9 mouse cellular contexts compared by ENCODE assay signal in genomic region chr10:60779628-60780027, GRCm38 (mm10). TPM values are rescaled to one million over a fixed set of nuclear protein-coding genes. Genes with fewer than 3 reads are reported as not detected.
DNase-seq lines count a peak whose midpoint lies in the region; ATAC-seq lines count a peak whose summit lies in the region.
"Had no signal": no experiment of that assay in that cellular context is flagged by ENCODE, and none has a peak within 500 bp of the region (broad histone marks: within the 10 kb centered on the region; RNA-seq: fewer than 3 reads in every experiment).

No protein-coding gene starts in this region.

- H3K4me3 ChIP-seq in intestine, embryonic 16.5 days (ENCODE audit: low read length): no peak overlapping the region
- H3K4me3 ChIP-seq in midbrain, embryonic 14.5 days (replicated peaks; ENCODE audit: low read depth, low read length): no peak overlapping the region

- intact Hi-C loops in left cerebral cortex, postnatal 4 days (cut with DNase I): loop anchor here (5.0 kb wide), 1 partner anchor 273 kb away; no protein-coding TSS in a partner anchor

- 9% methylated on average over 9 of the region's 9 CpGs for WGBS in intestine, embryonic 16.5 days
- 8% methylated on average over 9 of the region's 9 CpGs for WGBS in midbrain, embryonic 14.5 days

- ATAC-seq in granulocyte monocyte progenitor cell, adult 5-6 weeks (replicated peaks; ENCODE audit: poor library complexity, severe bottlenecking): peak; percentile 69
- ATAC-seq in intestine, embryonic 16.5 days: peak; percentile 60
- ATAC-seq in midbrain, embryonic 14.5 days (ENCODE audit: low FRiP score, low TSS enrichment): peak; percentile 44; the same call in 1 of the 2 replicates

- H3K27me3 ChIP-seq in intestine, embryonic 16.5 days (replicated peaks; ENCODE audit: control insufficient read depth, insufficient read depth, low read length): no peaks in the 10 kb centered on the region
- peaks cover 4% of the 10 kb centered on the region; the same call in 1 of the 2 replicates for H3K27me3 ChIP-seq in midbrain, embryonic 14.5 days (ENCODE audit: control insufficient read depth, insufficient read depth, low read length)

- H3K36me3 ChIP-seq in intestine, embryonic 16.5 days (ENCODE audit: control insufficient read depth, insufficient read depth, low read length): no peaks in the 10 kb centered on the region
- no peaks in the 10 kb centered on the region for H3K36me3 ChIP-seq in midbrain, embryonic 14.5 days (ENCODE audit: control insufficient read depth, insufficient read depth, low read length)
- H3K36me3 ChIP-seq: G1E had no signal

- H3K4me2 ChIP-seq in intestine, embryonic 16.5 days (ENCODE audit: low read depth, low read length): peak overlapping the region; percentile 27; the same call in 1 of the 2 replicates
- H3K4me2 ChIP-seq in midbrain, embryonic 14.5 days (ENCODE audit: low read length): peak overlapping the region; percentile 13

- H3K27ac ChIP-seq in intestine, embryonic 16.5 days (ENCODE audit: low read length): no peak overlapping the region
- H3K27ac ChIP-seq in midbrain, embryonic 14.5 days (replicated peaks; ENCODE audit: low read depth, low read length): no peak overlapping the region

- no peak overlapping the region for H3K9ac ChIP-seq in intestine, embryonic 16.5 days (ENCODE audit: low read depth, low read length)
- no peak overlapping the region for H3K9ac ChIP-seq in midbrain, embryonic 14.5 days (replicated peaks; ENCODE audit: low read length)

- peak; percentile 62 for DNase-seq in ovary, postnatal 10 days (ENCODE audit: low spot score)
- no peak for DNase-seq in ovary, adult 18-20 months (ENCODE audit: low spot score)
- DNase-seq in embryo, embryonic 9.5 days (ENCODE audit: extremely low spot score): peak; percentile 85
- DNase-seq in left cerebral cortex, postnatal 4 days: peak; percentile 83
- DNase-seq in midbrain, embryonic 14.5 days: peak; percentile 92
- DNase-seq in spleen, postnatal 10 days (ENCODE audit: low spot score in 2 of 2): peak; percentile 59 to 75

- no peaks in the 10 kb centered on the region for H3K9me3 ChIP-seq in intestine, embryonic 16.5 days (ENCODE audit: control insufficient read depth, low read length)
- H3K9me3 ChIP-seq in midbrain, embryonic 14.5 days (ENCODE audit: control insufficient read depth, low read length): no peaks in the 10 kb centered on the region

- no peaks in the 10 kb centered on the region; the same call in 1 of the 2 replicates for H3K4me1 ChIP-seq in intestine, embryonic 16.5 days (ENCODE audit: control insufficient read depth, insufficient read depth, low read length)
- 0 out of 2 replicates have a peak, but pooled peaks cover 2% of the 10 kb centered on the region for H3K4me1 ChIP-seq in midbrain, embryonic 14.5 days (ENCODE audit: control insufficient read depth, insufficient read depth, low read length)

RNA-seq across cellular contexts. Expression of gene Slc29a3, which starts 27.0 kb away (rescaled TPM):
- 42.0 and 51.0 TPM in 2 replicates for total RNA-seq in granulocyte monocyte progenitor cell, adult 5-6 weeks (2014; fragmentation: Nextera tagmentation)
- total RNA-seq in granulocyte monocyte progenitor cell, adult 5-6 weeks (2017): 12.5 and 15.2 TPM in 2 replicates
- polyA plus RNA-seq in intestine, embryonic 16.5 days (2015; fragmentation: Nextera tagmentation; extraction: Ambion mirVana): 7.6 and 8.2 TPM in 2 replicates
- total RNA-seq in left cerebral cortex, postnatal 4 days (2021): 10 to 100 TPM; 16.3 to 19.6 TPM
- polyA plus RNA-seq in midbrain, embryonic 14.5 days (2014; fragmentation: Nextera tagmentation; extraction: Ambion mirVana): 4.8 and 8.5 TPM in 2 replicates

RNA-seq across cellular contexts. Expression of gene Unc5b, which starts 51.8 kb away (rescaled TPM):
- total RNA-seq in granulocyte monocyte progenitor cell, adult 5-6 weeks (2014; fragmentation: Nextera tagmentation): not detected in 2 replicates
- total RNA-seq in granulocyte monocyte progenitor cell, adult 5-6 weeks (2017): not detected in 2 replicates
- polyA plus RNA-seq in intestine, embryonic 16.5 days (2015; fragmentation: Nextera tagmentation; extraction: Ambion mirVana): 4.3 and 4.6 TPM in 2 replicates
- 1 to 10 TPM; 7.2 to 9.1 TPM for total RNA-seq in left cerebral cortex, postnatal 4 days (2021)
- polyA plus RNA-seq in midbrain, embryonic 14.5 days (2014; fragmentation: Nextera tagmentation; extraction: Ambion mirVana): 2.4 and 2.8 TPM in 2 replicates
- polyA plus RNA-seq: G1E had no signal

Comparison
In these comparisons a context has a peak if more than half of its experiments do, and no peak if none do; other contexts are left out.
1. RNA of gene Unc5b, which starts 51.8 kb away (total RNA-seq): 7.2 to 9.1 TPM in left cerebral cortex, postnatal 4 days; not detected in granulocyte monocyte progenitor cell, adult 5-6 weeks; every median in the first group is over 4 times any median in the second.
2. Peak in every context shown above with its lines, with median percentiles within 50 percentile points of each other: ATAC-seq.